Mouse (Mus musculus) small intestine, adult 2 months (tissue): ENCODE data around the gene P3h2.

ENCODE experiments used
- CTCF ChIP-seq: fragments of 200-500 bp; IDR thresholded peaks from 2 replicates; pipeline ENCODE4 v1.5.1; 2012; ENCODE audit warnings: low read depth, mild to moderate bottlenecking, control low read depth, inconsistent platforms, low read length, moderate library complexity, mixed read lengths; ENCODE audit not compliant: insufficient replicate concordance, insufficient read length; ENCODE audit errors: extremely low read depth
- POLR2A ChIP-seq: fragments of 200-500 bp; IDR thresholded peaks from 2 replicates; pipeline ENCODE4 v1.6.1; 2012; ENCODE audit warnings: low read depth, mild to moderate bottlenecking, control low read depth, inconsistent platforms, low read length, moderate library complexity

GRCm38 (mm10) chr16:26005811-26006210, 99.8 kb downstream of the P3h2 start:
- TF ChIP-seq CTCF, result no peak
- no peak for TF ChIP-seq POLR2A
